Mouse (Mus musculus) small intestine, adult 2 months (tissue): ENCODE data around the gene Cfl1. TPM values are rescaled to one million over a fixed set of nuclear protein-coding genes. Genes with fewer than 3 reads are reported as not detected.
A peak's percentile ranks its signal among the peaks of the same experiment; 100 is the strongest.

Experiments
- H3K27ac ChIP-seq: fragments of 200-500 bp; 2 replicates; pipeline ENCODE4 v1.5.1; 2012; ENCODE audit warnings: low read depth, low read length, control low read depth, inconsistent platforms; ENCODE audit not compliant: insufficient read depth
- H3K27me3 ChIP-seq: fragments of 200-500 bp; 2 replicates; pipeline ENCODE4 v1.6.1; 2012; ENCODE audit warnings: mild to moderate bottlenecking, moderate library complexity, low read length, inconsistent platforms; ENCODE audit not compliant: control insufficient read depth, insufficient read depth
- H3K36me3 ChIP-seq: fragments of 200-500 bp; 2 replicates; pipeline ENCODE4 v1.6.1; 2012; ENCODE audit warnings: mild to moderate bottlenecking, low read length, control low read depth, inconsistent platforms; ENCODE audit not compliant: control insufficient read depth, insufficient read depth
- H3K4me1 ChIP-seq: fragments of 200-500 bp; 2 replicates; pipeline ENCODE4 v1.6.1; 2012; ENCODE audit warnings: low read length, inconsistent platforms, mixed read lengths; ENCODE audit not compliant: control insufficient read depth, insufficient read depth, insufficient read length
- H3K4me3 ChIP-seq: fragments of 200-500 bp; 2 replicates; pipeline ENCODE4 v1.5.1; 2012; ENCODE audit warnings: low read depth, mild to moderate bottlenecking, control low read depth, inconsistent platforms, low read length, moderate library complexity
- CTCF ChIP-seq: fragments of 200-500 bp; IDR thresholded peaks from 2 replicates; pipeline ENCODE4 v1.5.1; 2012; ENCODE audit warnings: low read depth, mild to moderate bottlenecking, control low read depth, inconsistent platforms, low read length, moderate library complexity, mixed read lengths; ENCODE audit not compliant: insufficient replicate concordance, insufficient read length; ENCODE audit errors: extremely low read depth
- POLR2A ChIP-seq: fragments of 200-500 bp; IDR thresholded peaks from 2 replicates; pipeline ENCODE4 v1.6.1; 2012; ENCODE audit warnings: low read depth, mild to moderate bottlenecking, control low read depth, inconsistent platforms, low read length, moderate library complexity
- WGBS: fragments of 180-500 bp; shearing (Covaris S2); methylation state at CpG from one replicate; pipeline ENCODE4 v1.1.7; 2018; 5-methylcytosine and 5-hydroxymethylcytosine counted together
- polyA plus RNA-seq: library from polyadenylated mRNA; depleted of rRNA; stranded (reverse); fragments of >200 nt; gene quantifications from 2 replicates; pipeline ENCODE4 v1.2.3, GENCODE M21; 2012

Cfl1 gene
- polyA plus RNA-seq, 1 experiment = 703 TPM

DNA sequence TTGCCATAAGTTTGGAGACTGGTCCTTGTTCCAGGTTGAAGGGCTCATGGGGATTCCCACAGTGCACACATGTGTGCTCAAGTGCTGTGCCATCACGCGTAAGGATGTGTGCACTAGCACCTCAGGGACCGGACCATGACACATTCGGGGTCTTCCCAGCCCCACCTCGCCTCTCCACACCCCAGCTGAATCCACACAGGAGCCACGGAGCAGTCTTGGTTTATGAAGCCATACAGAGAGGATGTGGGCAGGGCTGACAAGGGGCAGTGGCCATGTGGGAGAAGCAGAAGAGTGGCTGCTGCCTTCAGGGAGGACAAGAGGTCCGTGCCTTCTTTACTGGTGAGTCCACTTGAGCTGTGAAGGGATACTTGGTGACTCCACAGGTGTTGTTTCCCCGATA lies 25.2 kb upstream of the Cfl1 start:
- Histone ChIP-seq H3K27ac (no peak overlapping the region), H3K4me3 (no peak overlapping the region), H3K4me1 (peaks cover 2% of the 10 kb centered on the region; the same call in 1 of the 2 replicates), H3K27me3 (no peaks in the 10 kb centered on the region), H3K36me3 (peaks cover 47% of the 10 kb centered on the region)
- no peak for TF ChIP-seq POLR2A
- TF ChIP-seq CTCF = no peak
- 95% methylated on average over 8 of the region's 8 CpGs for WGBS

GRCm38 (mm10) chr19:5466916-5467500 lies 23.2 kb upstream of the Cfl1 start:
- no peaks in the 10 kb centered on the region for H3K4me1 ChIP-seq
- H3K36me3 ChIP-seq = peaks cover 47% of the 10 kb centered on the region
- TF ChIP-seq POLR2A = no peak
- no peak for TF ChIP-seq CTCF
- 79% methylated on average over 6 of the region's 6 CpGs for WGBS
- no peak overlapping the region for H3K4me3 ChIP-seq
- H3K27me3 ChIP-seq = no peaks in the 10 kb centered on the region
- H3K27ac ChIP-seq = no peak overlapping the region

DNA sequence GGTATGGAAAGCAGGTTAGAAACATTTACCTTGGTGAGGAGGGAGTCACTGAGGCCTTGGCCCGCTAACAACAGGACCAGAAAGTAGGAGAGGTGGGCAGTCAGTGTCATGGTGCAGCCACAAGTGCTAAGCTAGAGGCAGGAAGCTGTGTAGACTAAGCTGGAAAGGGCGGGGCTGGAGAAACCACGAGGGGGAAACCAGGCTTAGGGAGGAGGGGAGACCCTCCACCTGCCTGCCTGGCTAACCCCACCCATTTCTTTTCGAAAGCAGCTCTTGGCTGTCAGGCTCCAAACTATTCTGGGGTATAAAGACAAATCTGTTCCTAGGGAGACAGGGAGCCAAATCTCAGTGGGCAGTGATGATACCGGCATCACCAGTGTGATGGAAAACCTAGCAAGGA lies 21.9 kb upstream of the Cfl1 start, which contains the start of gene Ctsw:
Ctsw (minus strand) TSS at position 134 of the 400 bp plus-strand sequence.
- no peak for TF ChIP-seq POLR2A
- TF ChIP-seq CTCF = no peak
- H3K36me3 ChIP-seq = peaks cover 38% of the 10 kb centered on the region
- WGBS = 41% methylated on average over 5 of the region's 5 CpGs
- peak within 1 kb of the TSS; percentile 36 for H3K4me3 ChIP-seq
- peak within 1 kb of the TSS; percentile 46 for H3K27ac ChIP-seq
- H3K4me1 ChIP-seq = 0 out of 2 replicates have a peak, but pooled peaks cover under 1% of the 10 kb centered on the region
- no peaks in the 10 kb centered on the region for H3K27me3 ChIP-seq

DNA sequence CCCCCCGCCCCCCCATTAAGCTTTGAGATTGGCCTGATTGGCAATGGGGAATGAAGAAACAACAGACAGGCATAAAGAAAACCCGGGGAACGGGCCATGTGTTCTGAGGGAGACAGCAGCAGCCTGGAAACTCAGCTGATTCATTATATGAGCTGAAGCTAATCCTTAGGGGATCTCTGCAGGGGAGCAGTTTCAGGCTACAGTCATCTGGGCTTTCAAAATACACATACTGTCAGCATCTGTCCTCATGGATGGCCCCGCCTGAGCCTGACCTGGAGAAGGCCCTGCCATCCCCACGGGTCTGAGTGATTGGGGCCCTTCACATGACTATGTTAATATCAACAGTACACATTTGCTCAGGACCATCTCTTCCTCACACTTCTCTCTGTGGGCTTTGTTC lies 18.4 kb upstream of the Cfl1 start:
- TF ChIP-seq POLR2A (no peak), CTCF (no peak)
- Histone ChIP-seq H3K27me3 (no peaks in the 10 kb centered on the region), H3K4me3 (no peak overlapping the region), H3K36me3 (peaks cover 7% of the 10 kb centered on the region; the same call in 1 of the 2 replicates), H3K27ac (no peak overlapping the region), H3K4me1 (peaks cover 5% of the 10 kb centered on the region; the same call in 1 of the 2 replicates)
- whole genome bisulfite sequencing = 60% methylated on average over 5 of the region's 5 CpGs

DNA sequence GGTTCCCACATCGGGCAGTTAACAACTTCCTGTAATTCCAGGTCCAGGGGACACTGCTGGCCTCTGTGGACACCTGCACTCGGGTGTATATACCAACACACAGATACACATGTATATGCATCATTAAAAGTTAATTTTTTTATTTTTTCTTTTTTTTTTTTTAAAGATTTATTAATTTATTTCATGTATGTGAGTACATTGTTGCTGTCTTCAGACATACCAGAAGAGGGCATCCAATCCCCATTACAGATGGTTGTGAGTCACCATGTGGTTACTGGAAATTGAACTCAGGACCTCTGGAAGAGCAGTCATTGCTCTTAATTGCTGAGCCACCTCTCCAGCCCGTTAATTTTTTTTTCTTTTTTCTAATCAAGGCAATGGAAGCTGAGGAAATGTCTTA lies 17.4 kb upstream of the Cfl1 start:
- TF ChIP-seq CTCF = no peak
- TF ChIP-seq POLR2A = no peak
- Histone ChIP-seq H3K36me3 (0 out of 2 replicates have a peak, but pooled peaks cover 1% of the 10 kb centered on the region), H3K27me3 (no peaks in the 10 kb centered on the region), H3K4me3 (no peak overlapping the region), H3K4me1 (peaks cover 5% of the 10 kb centered on the region; the same call in 1 of the 2 replicates), H3K27ac (no peak overlapping the region)
- WGBS = 71% methylated on average over 3 of the region's 3 CpGs

GRCm38 (mm10) chr19:5473720-5474119 lies 16.5 kb upstream of the Cfl1 start, which contains the start of gene Efemp2:
Gene Efemp2 (plus strand): TSS chr19:5473954.
- WGBS = 3% methylated on average over 22 of the region's 22 CpGs
- no peaks in the 10 kb centered on the region for H3K27me3 ChIP-seq
- TF ChIP-seq POLR2A (no peak), CTCF (no peak)
- peak within 1 kb of the TSS; percentile 50 for H3K4me3 ChIP-seq
- no peaks in the 10 kb centered on the region for H3K36me3 ChIP-seq
- H3K27ac ChIP-seq = peak within 1 kb of the TSS; percentile 25; the same call in 1 of the 2 replicates
- H3K4me1 ChIP-seq = peaks cover 5% of the 10 kb centered on the region; the same call in 1 of the 2 replicates

DNA sequence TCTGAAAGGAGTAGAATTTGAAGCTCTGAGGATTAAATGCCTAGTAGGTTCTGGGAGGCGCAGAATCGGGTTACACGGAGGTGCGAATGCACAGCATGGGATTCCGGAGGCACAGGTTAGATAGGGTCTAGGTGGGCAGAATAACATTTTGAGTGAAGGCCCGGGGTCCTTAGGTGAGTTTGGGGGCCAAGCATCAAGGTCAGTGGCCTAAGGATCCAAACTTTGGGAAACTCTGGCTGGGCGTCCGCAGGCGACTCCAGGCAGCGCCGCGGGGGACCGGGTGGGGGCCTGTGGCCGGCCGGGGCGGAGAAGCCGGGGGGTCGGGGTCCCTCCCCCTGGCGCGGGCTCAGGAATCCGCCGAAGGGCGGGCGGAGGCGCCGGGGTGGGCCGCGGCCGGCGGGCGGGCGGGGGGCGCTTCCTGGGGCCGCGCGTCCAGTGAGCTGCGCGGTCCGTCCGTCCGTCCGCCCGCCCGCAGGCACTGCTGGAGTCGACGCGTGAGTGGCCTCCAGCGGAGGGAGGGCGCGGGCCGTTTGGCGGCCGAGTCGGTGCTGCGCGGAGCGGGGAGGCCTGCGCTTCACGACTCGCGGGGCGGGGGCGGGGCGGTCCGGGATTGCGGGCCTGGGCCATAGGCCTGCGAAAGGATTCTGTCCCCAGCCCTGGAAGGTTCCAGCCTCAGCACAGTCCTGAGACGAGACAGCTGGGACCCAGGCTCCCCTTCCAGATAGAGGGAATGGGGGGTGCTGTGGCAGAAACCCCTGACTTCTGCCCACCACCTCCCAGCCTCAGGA lies 15.8 kb upstream of the Cfl1 start:
- TF ChIP-seq CTCF = no peak
- no peaks in the 10 kb centered on the region for H3K36me3 ChIP-seq
- no peak overlapping the region for H3K27ac ChIP-seq
- H3K4me3 ChIP-seq = peak overlapping the region; percentile 50
- H3K27me3 ChIP-seq = no peaks in the 10 kb centered on the region
- H3K4me1 ChIP-seq = peaks cover 5% of the 10 kb centered on the region; the same call in 1 of the 2 replicates
- 3% methylated on average over 67 of the region's 68 CpGs for WGBS
